Mouse (Mus musculus): ENCODE results near the gene Rorc. TPM values are rescaled to one million over a fixed set of nuclear protein-coding genes. Genes with fewer than 3 reads are reported as not detected.

Gene Rorc
- polyA plus RNA-seq, 1 experiment from 2014 or later, result not detected

GRCm38 (mm10) chr3:94368631-94369030, 4.0 kb upstream of the Rorc start:
- whole genome bisulfite sequencing (ENCODE audit: missing documents), result 52% methylated on average over 6 of the region's 6 CpGs
- Histone ChIP-seq H3K79me2 (ENCODE audit: inconsistent target) (no peaks in the 10 kb centered on the region), H3K4me3 (ENCODE audit: inconsistent target) (no peak overlapping the region), H3K36me3 (ENCODE audit: inconsistent target) (no peaks in the 10 kb centered on the region), H3K27ac (no peak overlapping the region)

GRCm38 (mm10) chr3:94369709-94370108, 2.9 kb upstream of the Rorc start:
- Histone ChIP-seq H3K36me3 (ENCODE audit: inconsistent target) (no peaks in the 10 kb centered on the region), H3K27ac (no peak overlapping the region)
- WGBS (ENCODE audit: missing documents), result 94% methylated on average over 2 of the region's 2 CpGs

GRCm38 (mm10) chr3:94371637-94372036, 957 bp upstream of the Rorc start:
- Histone ChIP-seq H3K4me3 (ENCODE audit: inconsistent target) (no peak overlapping the region), H3K27ac (no peak overlapping the region), H3K36me3 (ENCODE audit: inconsistent target) (no peaks in the 10 kb centered on the region), H3K79me2 (ENCODE audit: inconsistent target) (no peaks in the 10 kb centered on the region)
- WGBS (ENCODE audit: missing documents), result 80% methylated on average over 11 of the region's 11 CpGs

More at GRCm38 (mm10) chr3:94369709-94370108, 2.9 kb upstream of the Rorc start:
- Histone ChIP-seq H3K4me3 (ENCODE audit: inconsistent target) (no peak overlapping the region), H3K79me2 (ENCODE audit: inconsistent target) (no peaks in the 10 kb centered on the region)

GRCm38 (mm10) chr3:94372038-94372437, 556 bp upstream of the Rorc start:
- no peak overlapping the region for H3K27ac ChIP-seq
- H3K79me2 ChIP-seq (ENCODE audit: inconsistent target), result no peaks in the 10 kb centered on the region
- H3K4me3 ChIP-seq (ENCODE audit: inconsistent target), result no peak overlapping the region
- H3K36me3 ChIP-seq (ENCODE audit: inconsistent target), result no peaks in the 10 kb centered on the region
- whole genome bisulfite sequencing (ENCODE audit: missing documents), result 29% methylated on average over 3 of the region's 3 CpGs

GRCm38 (mm10) chr3:94373090-94373489, 496 bp downstream of the Rorc start:
- no peaks in the 10 kb centered on the region for H3K79me2 ChIP-seq (ENCODE audit: inconsistent target)
- H3K27ac ChIP-seq, result no peak overlapping the region
- WGBS (ENCODE audit: missing documents), result 19% methylated on average over 10 of the region's 10 CpGs
- no peaks in the 10 kb centered on the region for H3K36me3 ChIP-seq (ENCODE audit: inconsistent target)
- H3K4me3 ChIP-seq (ENCODE audit: inconsistent target), result no peak overlapping the region

- H3K36me3 ChIP-seq (ENCODE audit: inconsistent target), result no peaks in the 10 kb centered on the region
- H3K79me2 ChIP-seq (ENCODE audit: inconsistent target), result no peaks in the 10 kb centered on the region
- H3K27ac ChIP-seq, result no peak overlapping the region
- H3K4me3 ChIP-seq (ENCODE audit: inconsistent target), result no peak overlapping the region
- WGBS (ENCODE audit: missing documents), result 3% methylated on average over 3 of the region's 5 CpGs
Measured at GRCm38 (mm10) chr3:94373597-94374011, 1.0 kb downstream of the Rorc start.

GRCm38 (mm10) chr3:94374636-94375035, 2.0 kb downstream of the Rorc start:
- no peaks in the 10 kb centered on the region for H3K36me3 ChIP-seq (ENCODE audit: inconsistent target)
- no peaks in the 10 kb centered on the region for H3K79me2 ChIP-seq (ENCODE audit: inconsistent target)
- H3K4me3 ChIP-seq (ENCODE audit: inconsistent target), result no peak overlapping the region
- H3K27ac ChIP-seq, result no peak overlapping the region

- Histone ChIP-seq H3K27ac (no peak overlapping the region), H3K36me3 (ENCODE audit: inconsistent target) (no peaks in the 10 kb centered on the region), H3K79me2 (ENCODE audit: inconsistent target) (no peaks in the 10 kb centered on the region), H3K4me3 (ENCODE audit: inconsistent target) (no peak overlapping the region)
- WGBS (ENCODE audit: missing documents), result 35% methylated on average over 2 of the region's 2 CpGs
Measured at GRCm38 (mm10) chr3:94375146-94375545, 2.6 kb downstream of the Rorc start.

GRCm38 (mm10) chr3:94375861-94376260, 3.3 kb downstream of the Rorc start:
- Histone ChIP-seq H3K36me3 (ENCODE audit: inconsistent target) (no peaks in the 10 kb centered on the region), H3K79me2 (ENCODE audit: inconsistent target) (no peaks in the 10 kb centered on the region), H3K4me3 (ENCODE audit: inconsistent target) (no peak overlapping the region), H3K27ac (no peak overlapping the region)
- WGBS (ENCODE audit: missing documents), result 81% methylated on average over 5 of the region's 5 CpGs

GRCm38 (mm10) chr3:94377028-94377923, 4.7 kb downstream of the Rorc start:
- Histone ChIP-seq H3K36me3 (ENCODE audit: inconsistent target) (no peaks in the 10 kb centered on the region), H3K4me3 (ENCODE audit: inconsistent target) (no peak overlapping the region), H3K79me2 (ENCODE audit: inconsistent target) (no peaks in the 10 kb centered on the region), H3K27ac (no peak overlapping the region)
- WGBS (ENCODE audit: missing documents), result 41% methylated on average over 12 of the region's 13 CpGs

- no peak overlapping the region for H3K27ac ChIP-seq
- H3K79me2 ChIP-seq (ENCODE audit: inconsistent target), result no peaks in the 10 kb centered on the region
- 54% methylated on average over 9 of the region's 9 CpGs for WGBS (ENCODE audit: missing documents)
- H3K36me3 ChIP-seq (ENCODE audit: inconsistent target), result no peaks in the 10 kb centered on the region
- no peak overlapping the region for H3K4me3 ChIP-seq (ENCODE audit: inconsistent target)
Measured at GRCm38 (mm10) chr3:94379831-94380510, 7.4 kb downstream of the Rorc start.

- Histone ChIP-seq H3K4me3 (ENCODE audit: inconsistent target) (no peak overlapping the region), H3K79me2 (ENCODE audit: inconsistent target) (no peaks in the 10 kb centered on the region), H3K27ac (no peak overlapping the region), H3K36me3 (ENCODE audit: inconsistent target) (no peaks in the 10 kb centered on the region)
- 28% methylated on average over 5 of the region's 5 CpGs for WGBS (ENCODE audit: missing documents)
Measured at GRCm38 (mm10) chr3:94382308-94382707, 9.7 kb downstream of the Rorc start.

GRCm38 (mm10) chr3:94383476-94383875, 10.9 kb downstream of the Rorc start:
- Histone ChIP-seq H3K27ac (no peak overlapping the region), H3K4me3 (ENCODE audit: inconsistent target) (no peak overlapping the region), H3K79me2 (ENCODE audit: inconsistent target) (no peaks in the 10 kb centered on the region), H3K36me3 (ENCODE audit: inconsistent target) (no peaks in the 10 kb centered on the region)
- 70% methylated on average over 3 of the region's 3 CpGs for WGBS (ENCODE audit: missing documents)

- H3K79me2 ChIP-seq (ENCODE audit: inconsistent target), result no peaks in the 10 kb centered on the region
- 63% methylated on average over 4 of the region's 4 CpGs for WGBS (ENCODE audit: missing documents)
- no peak overlapping the region for H3K27ac ChIP-seq
- H3K36me3 ChIP-seq (ENCODE audit: inconsistent target), result no peaks in the 10 kb centered on the region
- H3K4me3 ChIP-seq (ENCODE audit: inconsistent target), result no peak overlapping the region
Measured at GRCm38 (mm10) chr3:94386671-94387070, 14.1 kb downstream of the Rorc start.

- Histone ChIP-seq H3K36me3 (ENCODE audit: inconsistent target) (no peaks in the 10 kb centered on the region), H3K27ac (no peak overlapping the region), H3K79me2 (ENCODE audit: inconsistent target) (no peaks in the 10 kb centered on the region), H3K4me3 (ENCODE audit: inconsistent target) (no peak overlapping the region)
- WGBS (ENCODE audit: missing documents), result 90% methylated on average over 10 of the region's 10 CpGs
Measured at GRCm38 (mm10) chr3:94387391-94387790, 14.8 kb downstream of the Rorc start.
